Mouse (Mus musculus) adrenal gland, adult 8-10 months (tissue): ENCODE measurements around the gene Snrpa. TPM values are rescaled to one million over a fixed set of nuclear protein-coding genes. Genes with fewer than 3 reads are reported as not detected.
"Not testable (repeated sequence)": the region's sequence is repeated elsewhere in the genome, so short reads cannot be mapped to it uniquely, and the experiment has no call there.

Experiments used
- DNase-seq: peaks from one replicate; pipeline ENCODE4 v3.0.0; 2022
- total RNA-seq, 4 experiments: library from RNA; stranded (reverse); gene quantifications; 2 replicates each; pipeline ENCODE4 v1.2.4; 2022

Gene Snrpa
- total RNA-seq: 10 to 100 TPM; 77.5 to 97.0 (median 85.2) TPM

- DNase-seq: peak; percentile 99
Observed at GRCm38 (mm10) chr7:27195681-27196611, at the start of gene Snrpa, which contains the start of gene BC024978. TSS of gene Snrpa (minus strand) at chr7:27196271. TSS of gene BC024978 (plus strand) at chr7:27195781.

- not testable (repeated sequence) for DNase-seq
Observed at GRCm38 (mm10) chr7:27244088-27244487, 48.0 kb upstream of the Snrpa start.

- DNase-seq: no peak
Observed at GRCm38 (mm10) chr7:27243211-27243610, 47.1 kb upstream of the Snrpa start.

- DNase-seq: no peak
Observed at GRCm38 (mm10) chr7:27238568-27238967, 42.5 kb upstream of the Snrpa start.

- DNase-seq: no peak
Observed at GRCm38 (mm10) chr7:27237527-27237926, 41.5 kb upstream of the Snrpa start.

GRCm38 (mm10) chr7:27235726-27236125 is 39.7 kb upstream of the Snrpa start:
- DNase-seq: peak; percentile 65

GRCm38 (mm10) chr7:27233300-27233699 is 37.2 kb upstream of the Snrpa start:
- DNase-seq: no peak

GRCm38 (mm10) chr7:27232781-27233281 is 36.8 kb upstream of the Snrpa start, which contains the start of gene Coq8b:
TSS of gene Coq8b (plus strand) at chr7:27233023.
- DNase-seq: peak; percentile 96

- peak; percentile 94 for DNase-seq
Observed at GRCm38 (mm10) chr7:27231693-27232331, 35.7 kb upstream of the Snrpa start.

GRCm38 (mm10) chr7:27230781-27231180 is 34.7 kb upstream of the Snrpa start:
- DNase-seq: no peak

GRCm38 (mm10) chr7:27228865-27229264 is 32.8 kb upstream of the Snrpa start:
- no peak for DNase-seq

- peak; percentile 90 for DNase-seq
Observed at GRCm38 (mm10) chr7:27228281-27228821, 32.3 kb upstream of the Snrpa start, which contains the start of gene Itpkc. TSS of gene Itpkc (minus strand) at chr7:27228661.

GRCm38 (mm10) chr7:27227676-27228075 is 31.6 kb upstream of the Snrpa start:
- DNase-seq: peak; percentile 37

GRCm38 (mm10) chr7:27227276-27227675 is 31.2 kb upstream of the Snrpa start:
- peak; percentile 24 for DNase-seq

- DNase-seq: peak; percentile 70
Observed at GRCm38 (mm10) chr7:27224877-27225575, 29.0 kb upstream of the Snrpa start.

- no peak for DNase-seq
Observed at GRCm38 (mm10) chr7:27222538-27222937, 26.5 kb upstream of the Snrpa start.

- no peak for DNase-seq
Observed at GRCm38 (mm10) chr7:27221939-27222338, 25.9 kb upstream of the Snrpa start.

GRCm38 (mm10) chr7:27219937-27220336 is 23.9 kb upstream of the Snrpa start:
- DNase-seq: no peak

GRCm38 (mm10) chr7:27218586-27218985 is 22.5 kb upstream of the Snrpa start:
- no peak for DNase-seq

- DNase-seq: no peak
Observed at GRCm38 (mm10) chr7:27212626-27213025, 16.6 kb upstream of the Snrpa start.

- no peak for DNase-seq
Observed at GRCm38 (mm10) chr7:27203730-27204449, 7.8 kb upstream of the Snrpa start.
